Mouse (Mus musculus): ENCODE results near the gene Plxnc1.

DNA sequence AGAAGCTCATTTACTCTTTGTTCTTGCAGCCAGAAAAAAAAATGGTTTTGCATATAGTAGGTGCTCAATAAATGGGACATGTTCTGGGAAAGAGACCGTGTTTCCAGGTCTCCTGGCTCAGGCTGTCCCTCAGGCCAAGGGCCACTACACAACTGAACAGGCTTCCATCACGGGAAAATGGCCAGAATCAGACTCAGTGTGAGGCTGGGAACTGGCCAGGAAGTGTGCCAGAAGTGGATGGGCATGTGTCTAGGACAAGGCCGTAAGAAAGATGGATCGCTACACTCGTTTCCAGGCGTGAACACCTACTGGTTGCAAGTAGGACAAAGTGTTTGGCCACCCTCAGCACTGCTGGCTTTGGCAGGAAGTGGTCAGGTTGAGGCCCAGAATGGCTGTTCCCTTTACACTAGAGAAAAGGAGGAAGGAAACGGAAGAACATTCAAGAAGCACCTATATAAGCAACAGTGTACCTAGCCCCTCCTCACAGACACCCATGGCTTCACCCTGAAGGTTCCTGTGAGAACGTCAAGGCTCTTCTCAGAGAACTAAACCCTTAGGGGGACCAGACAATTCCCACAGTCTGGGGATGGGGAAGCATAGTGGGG, 98.0 kb downstream of the Plxnc1 start:
- no peak for TF ChIP-seq CTCF (conservative IDR thresholded peaks at IDR 0.05 in 1 of 2, IDR thresholded peaks at IDR 0.05 in 1 of 2; ENCODE audit: low read depth in 2 of 2, low read length in 2 of 2)
- TF ChIP-seq RCOR1 (conservative IDR thresholded peaks at IDR 0.05; ENCODE audit: low read depth, low read length), result no peak
- TF ChIP-seq JUN (IDR thresholded peaks at IDR 0.05; ENCODE audit: insufficient read depth, low read depth, low read length), result no peak
- TF ChIP-seq TCF12 (IDR thresholded peaks at IDR 0.05; ENCODE audit: low read depth, low read length), result no peak
- no peak for TF ChIP-seq GABPA (IDR thresholded peaks at IDR 0.05; ENCODE audit: insufficient replicate concordance, low read depth, low read length)
- TF ChIP-seq USF1 (IDR thresholded peaks at IDR 0.05; ENCODE audit: low read depth, low read length), result no peak
- TF ChIP-seq KAT2A (IDR thresholded peaks at IDR 0.05; ENCODE audit: insufficient replicate concordance, low read length), result no peak
- no peak for TF ChIP-seq POLR2A (IDR thresholded peaks at IDR 0.05; ENCODE audit: low read depth, low read length)
- no peak for TF ChIP-seq EP300 (IDR thresholded peaks at IDR 0.05; ENCODE audit: low read length)
- no peak for TF ChIP-seq MAX (IDR thresholded peaks at IDR 0.05; ENCODE audit: low read length)
- no peak for TF ChIP-seq MYC (IDR thresholded peaks at IDR 0.05; ENCODE audit: low read depth, low read length)
- no peak for TF ChIP-seq RAD21 (IDR thresholded peaks at IDR 0.05; ENCODE audit: low read depth, low read length)

Data from CH12.LX (cell line).